Mouse (Mus musculus): ENCODE results near the gene Arhgap23. TPM values are rescaled to one million over a fixed set of nuclear protein-coding genes. Genes with fewer than 3 reads are reported as not detected.

Arhgap23 gene
- polyA plus RNA-seq, 1 experiment from 2014 or later = 6.8 TPM

GRCm38 (mm10) chr11:97524306-97524705 lies 109.0 kb downstream of the Arhgap23 start:
- Histone ChIP-seq H3K4me2 (no peak overlapping the region), H3K36me3 (no peaks in the 10 kb centered on the region), H3K9ac (no peak overlapping the region), H3K27me3 (peaks cover 65% of the 10 kb centered on the region), H3K4me3 (replicated peaks) (no peak overlapping the region), H3K4me1 (replicated peaks) (no peaks in the 10 kb centered on the region), H3K9me3 (replicated peaks) (no peaks in the 10 kb centered on the region), H3K27ac (no peak overlapping the region)
- ATAC-seq (ENCODE audit: low read depth) = no peak
- no peak for DNase-seq
- 64% methylated on average over 9 of the region's 9 CpGs for WGBS (ENCODE audit: insufficient replicate concordance)

GRCm38 (mm10) chr11:97525313-97525712 lies 110.0 kb downstream of the Arhgap23 start:
- no peak overlapping the region for H3K4me2 ChIP-seq
- no peak overlapping the region for H3K9ac ChIP-seq
- ATAC-seq (ENCODE audit: low read depth) (no peak), DNase-seq (no peak)
- peaks cover 69% of the 10 kb centered on the region for H3K27me3 ChIP-seq
- no peaks in the 10 kb centered on the region for H3K9me3 ChIP-seq (replicated peaks)
- no peaks in the 10 kb centered on the region for H3K36me3 ChIP-seq
- no peaks in the 10 kb centered on the region for H3K4me1 ChIP-seq (replicated peaks)
- no peak overlapping the region for H3K27ac ChIP-seq
- no peak overlapping the region for H3K4me3 ChIP-seq (replicated peaks)
- 71% methylated on average over 6 of the region's 6 CpGs for WGBS (ENCODE audit: insufficient replicate concordance)

- no peaks in the 10 kb centered on the region for H3K9me3 ChIP-seq (replicated peaks)
- 65% methylated on average over 18 of the region's 18 CpGs for WGBS (ENCODE audit: insufficient replicate concordance)
- H3K9ac ChIP-seq = no peak overlapping the region
- no peak overlapping the region for H3K27ac ChIP-seq
- H3K36me3 ChIP-seq = no peaks in the 10 kb centered on the region
- ATAC-seq (ENCODE audit: low read depth) = no peak
- H3K4me2 ChIP-seq = no peak overlapping the region
- DNase-seq = no peak
- H3K4me1 ChIP-seq (replicated peaks) = peaks cover 19% of the 10 kb centered on the region
- peaks cover 83% of the 10 kb centered on the region for H3K27me3 ChIP-seq
- H3K4me3 ChIP-seq (replicated peaks) = no peak overlapping the region
These were observed 113.0 kb downstream of the Arhgap23 start for GRCm38 (mm10) chr11:97528282-97528808.

- Histone ChIP-seq H3K27me3 (peaks cover 89% of the 10 kb centered on the region), H3K9ac (no peak overlapping the region), H3K4me2 (no peak overlapping the region), H3K9me3 (replicated peaks) (no peaks in the 10 kb centered on the region), H3K27ac (no peak overlapping the region), H3K4me1 (replicated peaks) (peaks cover 28% of the 10 kb centered on the region), H3K36me3 (no peaks in the 10 kb centered on the region), H3K4me3 (replicated peaks) (no peak overlapping the region)
- DNase-seq (no peak), ATAC-seq (ENCODE audit: low read depth) (no peak)
- 65% methylated on average over 6 of the region's 6 CpGs for WGBS (ENCODE audit: insufficient replicate concordance)
These were observed 114.7 kb downstream of the Arhgap23 start for GRCm38 (mm10) chr11:97530069-97530468.

- peaks cover 91% of the 10 kb centered on the region for H3K27me3 ChIP-seq
- ATAC-seq (ENCODE audit: low read depth) (no peak), DNase-seq (no peak)
- no peak overlapping the region for H3K4me2 ChIP-seq
- peaks cover 28% of the 10 kb centered on the region for H3K4me1 ChIP-seq (replicated peaks)
- no peak overlapping the region for H3K27ac ChIP-seq
- H3K9me3 ChIP-seq (replicated peaks) = no peaks in the 10 kb centered on the region
- H3K36me3 ChIP-seq = no peaks in the 10 kb centered on the region
- H3K9ac ChIP-seq = no peak overlapping the region
- WGBS (ENCODE audit: insufficient replicate concordance) = 26% methylated on average over 5 of the region's 5 CpGs
- no peak overlapping the region for H3K4me3 ChIP-seq (replicated peaks)
These were observed 115.6 kb downstream of the Arhgap23 start for GRCm38 (mm10) chr11:97530961-97531360.

DNA sequence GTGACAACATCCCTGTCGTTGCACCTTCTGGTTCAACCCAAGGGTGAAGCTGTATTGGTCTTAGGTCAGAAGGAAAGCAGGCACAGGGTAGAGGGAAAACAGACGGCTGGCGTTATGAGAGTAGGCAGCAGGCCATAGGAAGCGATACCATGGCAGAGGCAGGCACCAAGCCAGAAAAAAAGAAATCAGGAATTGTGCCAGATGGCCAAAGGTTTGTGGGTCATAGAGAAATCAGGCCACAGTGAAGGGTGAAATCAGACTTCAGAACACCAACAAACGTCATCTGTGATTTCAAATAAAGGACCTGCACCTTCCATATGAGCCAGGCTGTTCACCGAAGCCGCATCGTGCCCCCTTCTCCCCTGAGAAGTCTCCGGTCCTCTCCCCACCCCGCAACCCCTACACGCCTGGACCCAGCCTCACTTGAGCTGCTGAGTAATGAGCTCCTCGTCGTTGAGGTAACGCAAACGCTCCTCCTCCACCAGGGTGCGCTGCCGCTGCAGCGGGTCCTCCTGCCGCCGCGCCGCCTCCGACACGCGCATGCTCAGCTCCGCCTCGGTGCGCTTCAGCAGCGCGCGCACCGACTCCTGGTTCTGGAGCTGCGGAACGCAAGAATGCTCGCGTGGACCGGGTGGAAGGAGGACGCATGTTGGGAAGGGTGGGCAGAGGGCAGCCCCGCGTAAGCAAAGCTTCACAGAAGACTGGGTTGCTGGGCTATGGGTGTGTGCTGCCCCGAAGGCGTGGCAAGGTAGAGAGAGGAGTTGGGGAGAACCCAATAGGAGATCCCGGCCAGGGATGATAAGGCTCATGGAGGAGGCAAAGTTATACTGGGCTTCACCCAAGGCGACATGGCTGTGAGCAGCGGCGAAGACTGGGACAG lies 116.3 kb downstream of the Arhgap23 start:
- WGBS (ENCODE audit: insufficient replicate concordance) = 6% methylated on average over 46 of the region's 46 CpGs

GRCm38 (mm10) chr11:97532354-97532753 lies 117.0 kb downstream of the Arhgap23 start:
- H3K4me2 ChIP-seq = peak overlapping the region; percentile 84
- peaks cover 37% of the 10 kb centered on the region for H3K4me1 ChIP-seq (replicated peaks)
- H3K9ac ChIP-seq = 0 out of 2 replicates have a peak overlapping the region, but pooled peaks have one; percentile 33
- H3K36me3 ChIP-seq = no peaks in the 10 kb centered on the region
- no peaks in the 10 kb centered on the region for H3K9me3 ChIP-seq (replicated peaks)
- ATAC-seq (ENCODE audit: low read depth) (peak; percentile 13; the same call in 1 of the 2 replicates), DNase-seq (no peak)
- no peak overlapping the region for H3K27ac ChIP-seq
- WGBS (ENCODE audit: insufficient replicate concordance) = 8% methylated on average over 8 of the region's 8 CpGs
- peak overlapping the region; percentile 60 for H3K4me3 ChIP-seq (replicated peaks)
- peaks cover 96% of the 10 kb centered on the region for H3K27me3 ChIP-seq

More for the DNA sequence above, 116.3 kb downstream of the Arhgap23 start:
- H3K4me1 ChIP-seq (replicated peaks) = peaks cover 30% of the 10 kb centered on the region
- peaks cover 91% of the 10 kb centered on the region for H3K27me3 ChIP-seq
- H3K4me3 ChIP-seq (replicated peaks) = peak overlapping the region; percentile 60
- no peak overlapping the region for H3K27ac ChIP-seq
- H3K9ac ChIP-seq = peak overlapping the region; percentile 33; the same call in 1 of the 2 replicates
- H3K4me2 ChIP-seq = peak overlapping the region; percentile 84
- no peaks in the 10 kb centered on the region for H3K9me3 ChIP-seq (replicated peaks)
- H3K36me3 ChIP-seq = no peaks in the 10 kb centered on the region
- DNase-seq = peak; percentile 76
- peak; percentile 71 for ATAC-seq (ENCODE audit: low read depth)

DNA sequence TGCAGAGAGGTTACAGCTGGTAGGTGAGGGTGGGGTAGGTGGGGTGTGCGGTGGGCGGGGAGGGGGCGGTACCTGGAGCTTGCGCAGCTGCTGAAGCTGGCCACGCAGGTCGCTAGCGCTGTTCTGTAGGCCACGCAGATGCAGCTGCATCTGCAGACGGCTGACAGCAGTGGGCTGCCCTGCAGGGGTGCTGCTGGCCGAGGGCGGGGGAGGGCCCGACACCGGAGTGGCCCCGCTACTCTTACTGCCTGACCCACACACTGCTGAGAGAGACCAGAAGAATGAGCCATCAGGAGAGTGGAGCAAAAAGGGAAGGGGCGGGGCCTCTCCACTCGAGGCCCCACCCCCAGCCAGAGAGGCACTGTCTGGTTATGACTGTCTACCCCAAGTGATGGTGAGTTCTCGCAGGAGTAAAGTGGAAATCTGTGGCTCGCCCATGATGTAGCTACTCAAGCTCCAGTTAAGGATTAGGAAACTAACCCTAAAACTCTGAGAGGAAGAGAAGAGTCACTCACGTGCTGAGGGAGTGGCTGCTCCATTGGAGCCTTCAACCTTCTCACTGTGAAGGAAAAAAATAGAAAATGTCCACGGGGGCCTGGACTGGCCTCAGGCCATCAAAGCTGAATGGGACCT lies 117.7 kb downstream of the Arhgap23 start:
- Histone ChIP-seq H3K4me1 (replicated peaks) (peaks cover 37% of the 10 kb centered on the region), H3K27ac (no peak overlapping the region), H3K9ac (no peak overlapping the region), H3K36me3 (no peaks in the 10 kb centered on the region), H3K9me3 (replicated peaks) (no peaks in the 10 kb centered on the region), H3K4me2 (peak overlapping the region; percentile 84), H3K27me3 (peaks cover 98% of the 10 kb centered on the region), H3K4me3 (replicated peaks) (peak overlapping the region; percentile 60)
- ATAC-seq (ENCODE audit: low read depth) (0 out of 2 replicates have a peak, but pooled peaks have one; percentile 38), DNase-seq (no peak)
- whole genome bisulfite sequencing (ENCODE audit: insufficient replicate concordance) = 4% methylated on average over 20 of the region's 20 CpGs

DNA sequence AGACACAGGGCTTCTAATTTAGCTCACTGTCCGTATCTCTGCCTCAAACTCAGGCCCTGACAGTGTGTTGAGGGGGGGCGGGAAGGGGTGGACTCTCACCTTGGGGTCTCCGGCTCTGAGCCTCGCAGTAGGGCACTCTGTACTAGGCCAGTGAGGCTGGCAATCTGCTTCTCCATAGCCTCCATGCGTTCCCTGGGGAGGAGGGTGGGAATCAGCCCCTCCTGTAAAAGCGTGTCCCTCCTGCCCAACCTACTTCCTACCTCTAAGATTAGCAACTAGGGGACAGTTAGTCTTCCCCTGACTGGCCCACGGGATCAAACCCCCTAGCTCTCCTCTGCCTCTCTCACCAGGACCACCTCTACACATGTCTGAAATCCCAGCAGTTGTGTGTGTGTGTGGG lies 118.3 kb downstream of the Arhgap23 start:
- Histone ChIP-seq H3K27me3 (peaks cover 98% of the 10 kb centered on the region), H3K36me3 (no peaks in the 10 kb centered on the region), H3K9me3 (replicated peaks) (no peaks in the 10 kb centered on the region), H3K4me1 (replicated peaks) (peaks cover 37% of the 10 kb centered on the region), H3K4me3 (replicated peaks) (no peak overlapping the region), H3K9ac (no peak overlapping the region), H3K4me2 (no peak overlapping the region), H3K27ac (no peak overlapping the region)
- ATAC-seq (ENCODE audit: low read depth) = no peak
- WGBS (ENCODE audit: insufficient replicate concordance) = 11% methylated on average over 7 of the region's 7 CpGs
- DNase-seq = no peak

DNA sequence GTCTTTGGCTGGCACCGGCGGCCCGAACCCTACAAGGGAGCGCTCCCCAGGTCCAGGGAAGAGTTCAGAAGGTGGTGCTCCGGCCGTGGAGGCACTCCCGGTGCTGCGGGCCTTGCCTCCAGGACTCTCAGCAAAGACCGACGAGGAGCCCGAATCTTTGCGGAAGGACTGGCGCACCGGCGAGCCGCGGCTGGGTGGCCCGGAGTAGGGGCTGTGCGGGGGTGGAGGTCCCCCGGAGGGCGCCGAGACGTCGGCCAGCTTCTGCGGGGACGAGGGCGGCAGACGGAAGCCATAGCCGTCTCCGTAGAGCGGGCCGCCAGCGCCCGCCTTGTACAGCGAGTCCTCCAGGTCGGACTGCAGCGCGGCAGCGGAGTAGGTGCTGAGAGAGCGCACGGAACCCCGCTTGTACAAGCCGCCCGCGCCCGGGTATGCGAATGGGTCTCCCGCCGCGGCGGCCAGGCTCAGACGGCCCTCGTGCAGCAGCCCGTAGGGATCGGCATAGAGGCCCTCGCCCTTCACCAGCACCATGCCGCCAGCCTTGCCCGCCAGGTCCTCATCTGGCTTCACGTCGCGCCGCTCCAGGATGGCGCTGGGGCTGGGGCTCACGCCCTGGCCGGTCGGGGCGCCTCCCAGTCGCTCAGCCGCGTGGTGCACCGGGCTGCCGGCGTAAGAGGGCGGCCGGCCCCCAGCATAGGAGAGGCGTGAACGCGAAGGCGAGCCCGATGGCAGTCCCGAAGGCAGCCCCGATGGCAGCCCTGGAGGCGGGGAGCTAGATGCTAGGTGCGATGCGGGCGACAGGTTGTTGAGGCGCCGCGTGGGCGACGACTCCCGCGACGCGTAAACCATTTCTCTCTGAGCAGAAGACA lies 119.3 kb downstream of the Arhgap23 start:
- Histone ChIP-seq H3K27me3 (peaks cover 99% of the 10 kb centered on the region), H3K36me3 (no peaks in the 10 kb centered on the region), H3K9me3 (replicated peaks) (no peaks in the 10 kb centered on the region), H3K9ac (no peak overlapping the region), H3K4me3 (replicated peaks) (peak overlapping the region; percentile 10; the same call in 1 of the 2 replicates), H3K27ac (no peak overlapping the region), H3K4me2 (peak overlapping the region; percentile 29), H3K4me1 (replicated peaks) (peaks cover 37% of the 10 kb centered on the region)
- WGBS (ENCODE audit: insufficient replicate concordance) = 2% methylated on average over 95 of the region's 95 CpGs
- ATAC-seq (ENCODE audit: low read depth) (no peak), DNase-seq (no peak)

DNA sequence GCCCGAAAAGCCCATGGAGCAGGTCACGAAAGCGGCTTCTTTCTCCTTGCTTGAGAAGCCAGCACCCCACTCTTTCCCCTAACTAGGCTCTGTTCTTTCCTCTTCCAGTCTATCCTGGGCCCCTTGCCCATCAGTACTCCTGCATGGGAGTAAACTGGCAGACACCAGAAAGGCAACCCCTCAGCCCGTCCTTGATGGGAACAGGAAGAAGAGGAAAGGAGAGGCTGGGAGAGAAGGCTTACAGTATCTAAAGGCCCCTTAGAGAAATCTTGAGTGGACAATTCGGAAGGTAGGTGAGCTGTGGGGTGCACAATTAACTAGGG lies 119.9 kb downstream of the Arhgap23 start:
- Histone ChIP-seq H3K4me3 (replicated peaks) (no peak overlapping the region), H3K9ac (no peak overlapping the region), H3K4me2 (no peak overlapping the region), H3K4me1 (replicated peaks) (peaks cover 37% of the 10 kb centered on the region), H3K36me3 (no peaks in the 10 kb centered on the region), H3K27me3 (peaks cover 97% of the 10 kb centered on the region), H3K27ac (no peak overlapping the region), H3K9me3 (replicated peaks) (no peaks in the 10 kb centered on the region)
- ATAC-seq (ENCODE audit: low read depth) (no peak), DNase-seq (no peak)
- WGBS (ENCODE audit: insufficient replicate concordance) = 9% methylated on average over 5 of the region's 5 CpGs
